Mouse (Mus musculus) heart, adult 8-10 months (tissue): ENCODE measurements around the gene Nrg4. TPM values are rescaled to one million over a fixed set of nuclear protein-coding genes. Genes with fewer than 3 reads are reported as not detected.

ENCODE experiments used
- DNase-seq: peaks from one replicate; pipeline ENCODE4 v3.0.0; 2022; ENCODE audit warnings: low spot score
- total RNA-seq, 4 experiments: library from RNA; stranded (reverse); gene quantifications; 2 replicates each; pipeline ENCODE4 v1.2.4; 2022

Gene Nrg4
- total RNA-seq, 4 experiments from 2014 or later: 2.1 to 3.8 (median 2.4) TPM

- no peak for DNase-seq
These were observed 111.0 kb downstream of the Nrg4 start for GRCm38 (mm10) chr9:55215648-55216047.

GRCm38 (mm10) chr9:55215056-55215455 lies 111.6 kb downstream of the Nrg4 start:
- DNase-seq: no peak

GRCm38 (mm10) chr9:55213396-55213795 lies 113.2 kb downstream of the Nrg4 start:
- no peak for DNase-seq

GRCm38 (mm10) chr9:55211611-55212010 lies 115.0 kb downstream of the Nrg4 start:
- DNase-seq: no peak

GRCm38 (mm10) chr9:55208790-55209481 lies 117.7 kb downstream of the Nrg4 start, which contains the start of gene Fbxo22:
Gene Fbxo22, plus strand, starts transcription at chr9:55208925.
- DNase-seq: peak; percentile 80

GRCm38 (mm10) chr9:55208458-55208789 lies 118.2 kb downstream of the Nrg4 start:
- no peak for DNase-seq

- DNase-seq: peak; percentile 25
These were observed 127.3 kb downstream of the Nrg4 start for GRCm38 (mm10) chr9:55199348-55199747.

GRCm38 (mm10) chr9:55198260-55198659 lies 128.4 kb downstream of the Nrg4 start:
- DNase-seq: no peak

- DNase-seq: no peak
These were observed 130.8 kb downstream of the Nrg4 start for GRCm38 (mm10) chr9:55195876-55196275.

- DNase-seq: no peak
These were observed 152.4 kb downstream of the Nrg4 start for GRCm38 (mm10) chr9:55174235-55174634.

- no peak for DNase-seq
These were observed 154.4 kb downstream of the Nrg4 start for GRCm38 (mm10) chr9:55172195-55172685.

- no peak for DNase-seq
These were observed 155.8 kb downstream of the Nrg4 start for GRCm38 (mm10) chr9:55170655-55171412.

Other genes starting within 250 kb of the Nrg4 start
- gene Ube2q2, start 178.0 kb downstream of the Nrg4 start, total RNA-seq: 10 to 100 TPM; 27.6 to 29.7 (median 28.3) TPM
- gene Fbxo22, start 117.9 kb downstream of the Nrg4 start, total RNA-seq: 10 to 100 TPM; 31.0 to 34.3 (median 33.3) TPM
- 1 to 10 TPM; 2.4 to 3.0 (median 2.5) TPM for gene Tmem266, start 69 bp upstream of the Nrg4 start, total RNA-seq
- 1,000 to 10,000 TPM in 2 of 4 experiments, 100 to 1,000 TPM in 2; 853 to 1,095 (median 1,008) TPM for gene Etfa, start 185.4 kb upstream of the Nrg4 start, total RNA-seq
- not detected for gene Isl2, start 211.8 kb upstream of the Nrg4 start, total RNA-seq